Mouse (Mus musculus) limb, embryonic 15.5 days (tissue): ENCODE data around the gene Pcx. TPM values are rescaled to one million over a fixed set of nuclear protein-coding genes. Genes with fewer than 3 reads are reported as not detected.

Experiments
- ATAC-seq: fragments of 200-750 bp; cut with Nextera tagmentation; 2 replicates; pipeline ENCODE4 v1.8.0; 2017; ENCODE audit warnings: low read depth, moderate TSS enrichment; ENCODE audit not compliant: insufficient number of reproducible peaks, low FRiP score, low TSS enrichment
- H3K27ac ChIP-seq: fragments of 300-500 bp; sonication (generic); 2 replicates; pipeline ENCODE4 v1.5.1; 2015; ENCODE audit warnings: moderate library complexity, mild to moderate bottlenecking, inconsistent platforms
- H3K27me3 ChIP-seq: fragments of 300-500 bp; sonication (generic); 2 replicates; pipeline ENCODE4 v1.6.1; 2015; ENCODE audit warnings: inconsistent platforms
- H3K36me3 ChIP-seq: fragments of 300-500 bp; sonication (generic); 2 replicates; pipeline ENCODE4 v1.6.1; 2015; ENCODE audit warnings: inconsistent platforms
- H3K4me1 ChIP-seq: fragments of 300-500 bp; sonication (generic); 2 replicates; pipeline ENCODE4 v1.6.1; 2015; ENCODE audit warnings: inconsistent platforms
- H3K4me2 ChIP-seq: fragments of 300-500 bp; sonication (generic); 2 replicates; pipeline ENCODE4 v1.6.1; 2015; ENCODE audit warnings: mild to moderate bottlenecking, inconsistent platforms
- H3K4me3 ChIP-seq: fragments of 300-500 bp; sonication (generic); 2 replicates; pipeline ENCODE4 v1.5.1; 2015; ENCODE audit warnings: mild to moderate bottlenecking, inconsistent platforms
- H3K9ac ChIP-seq: fragments of 300-500 bp; sonication (generic); 2 replicates; pipeline ENCODE4 v1.6.1; 2015; ENCODE audit warnings: inconsistent platforms
- H3K9me3 ChIP-seq: fragments of 300-500 bp; sonication (generic); 2 replicates; pipeline ENCODE4 v1.6.1; 2016; ENCODE audit warnings: inconsistent platforms
- WGBS: fragments of 180-500 bp; shearing (Covaris S2); methylation state at CpG from one replicate; pipeline ENCODE4 v1.1.7; 2015; 5-methylcytosine and 5-hydroxymethylcytosine counted together
- polyA plus RNA-seq: library from polyadenylated mRNA; unstranded; fragments of >200 nt; fragmentation: Nextera tagmentation; extraction: Ambion mirVana; gene quantifications from 2 replicates; pipeline ENCODE4 v1.2.1, GENCODE M21; 2015

Pcx gene
- polyA plus RNA-seq, 1 experiment from 2014 or later: 16.2 TPM

DNA sequence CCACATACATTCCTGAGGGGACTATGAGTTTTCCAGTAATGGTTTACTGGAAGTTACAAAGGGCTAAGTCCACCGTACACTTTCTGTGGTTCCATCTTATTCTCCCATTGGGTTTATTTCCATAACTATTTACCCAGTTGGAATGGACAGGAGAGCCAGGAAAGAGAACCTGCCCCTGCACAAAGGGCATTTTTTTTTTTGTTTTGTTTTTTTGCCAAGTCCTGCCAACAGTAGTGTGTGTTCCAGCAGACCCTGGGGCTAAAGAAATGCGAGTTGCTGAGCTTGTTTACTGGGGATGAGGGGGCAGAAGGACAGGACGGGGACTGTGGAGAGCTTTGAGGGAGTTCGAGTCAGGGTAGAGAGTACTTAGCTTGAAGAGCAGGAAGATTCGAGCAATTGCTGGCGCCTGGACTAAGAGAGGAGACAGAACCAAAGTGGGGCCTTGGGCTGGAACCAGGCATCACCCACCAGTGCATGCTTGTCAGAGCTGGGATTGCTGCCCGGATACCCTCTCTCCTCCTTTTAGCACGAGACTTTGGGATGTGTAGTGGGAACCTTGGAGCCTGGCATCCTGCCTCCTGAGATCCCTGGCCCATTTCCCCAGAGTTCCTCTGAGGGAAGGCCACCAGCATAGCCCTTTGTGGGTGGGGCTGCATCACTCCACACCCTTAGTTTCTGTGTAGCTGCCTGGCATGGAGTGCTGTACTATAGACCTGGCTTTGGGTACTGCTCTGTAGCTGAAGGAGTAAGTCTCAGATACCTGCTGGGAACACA is 47.7 kb downstream of the Pcx start:
- no peak for ATAC-seq
- 60% methylated on average over 8 of the region's 8 CpGs for WGBS
- peaks cover 13% of the 10 kb centered on the region; the same call in 1 of the 2 replicates for H3K4me1 ChIP-seq
- H3K4me3 ChIP-seq: no peak overlapping the region
- H3K9me3 ChIP-seq: no peaks in the 10 kb centered on the region
- no peaks in the 10 kb centered on the region for H3K27me3 ChIP-seq
- no peaks in the 10 kb centered on the region for H3K36me3 ChIP-seq
- H3K4me2 ChIP-seq: no peak overlapping the region
- no peak overlapping the region for H3K27ac ChIP-seq
- H3K9ac ChIP-seq: no peak overlapping the region

- WGBS: 60% methylated on average over 3 of the region's 3 CpGs
- H3K9ac ChIP-seq: no peak overlapping the region
- no peak for ATAC-seq
These were observed 48.3 kb downstream of the Pcx start for GRCm38 (mm10) chr19:4558570-4558955.

GRCm38 (mm10) chr19:4559011-4559410 is 48.7 kb downstream of the Pcx start:
- no peaks in the 10 kb centered on the region for H3K27me3 ChIP-seq
- peaks cover 13% of the 10 kb centered on the region; the same call in 1 of the 2 replicates for H3K4me1 ChIP-seq
- no peak overlapping the region for H3K9ac ChIP-seq
- H3K4me3 ChIP-seq: no peak overlapping the region
- no peak overlapping the region for H3K27ac ChIP-seq
- H3K4me2 ChIP-seq: no peak overlapping the region
- WGBS: 49% methylated on average over 3 of the region's 3 CpGs
- H3K9me3 ChIP-seq: no peaks in the 10 kb centered on the region
- ATAC-seq: no peak
- H3K36me3 ChIP-seq: no peaks in the 10 kb centered on the region

More at GRCm38 (mm10) chr19:4558570-4558955, 48.3 kb downstream of the Pcx start:
- Histone ChIP-seq H3K36me3 (no peaks in the 10 kb centered on the region), H3K4me3 (no peak overlapping the region), H3K27me3 (no peaks in the 10 kb centered on the region), H3K4me2 (no peak overlapping the region), H3K9me3 (no peaks in the 10 kb centered on the region), H3K4me1 (peaks cover 13% of the 10 kb centered on the region; the same call in 1 of the 2 replicates), H3K27ac (no peak overlapping the region)

GRCm38 (mm10) chr19:4559588-4559987 is 49.3 kb downstream of the Pcx start:
- no peaks in the 10 kb centered on the region for H3K27me3 ChIP-seq
- no peak overlapping the region for H3K27ac ChIP-seq
- H3K4me3 ChIP-seq: no peak overlapping the region
- no peak overlapping the region for H3K9ac ChIP-seq
- H3K9me3 ChIP-seq: no peaks in the 10 kb centered on the region
- ATAC-seq: no peak
- peaks cover 13% of the 10 kb centered on the region; the same call in 1 of the 2 replicates for H3K4me1 ChIP-seq
- no peaks in the 10 kb centered on the region for H3K36me3 ChIP-seq
- H3K4me2 ChIP-seq: no peak overlapping the region
- whole genome bisulfite sequencing: 76% methylated on average over 2 of the region's 2 CpGs

GRCm38 (mm10) chr19:4560205-4560604 is 49.9 kb downstream of the Pcx start:
- H3K27ac ChIP-seq: no peak overlapping the region

DNA sequence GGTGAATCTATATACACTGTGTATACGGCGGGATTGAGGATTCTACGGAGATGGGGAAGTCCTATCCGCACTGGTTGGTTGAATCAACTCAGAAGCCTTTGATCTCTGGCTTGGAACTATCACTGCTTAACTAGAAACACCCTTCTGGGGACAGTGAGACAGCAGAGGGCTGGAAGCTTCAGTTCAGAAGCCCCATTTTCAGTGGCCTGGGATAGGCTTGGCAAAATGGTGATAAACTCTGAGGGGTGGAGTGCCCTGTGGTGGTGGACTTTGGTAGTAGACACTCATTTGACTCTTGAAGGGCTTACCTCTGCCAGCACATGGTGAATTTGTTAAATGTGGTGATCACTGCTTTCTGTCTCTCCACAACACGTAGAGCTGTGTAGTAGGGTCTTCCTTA is 55.4 kb downstream of the Pcx start:
- no peak for ATAC-seq
- Histone ChIP-seq H3K4me1 (no peaks in the 10 kb centered on the region), H3K9ac (no peak overlapping the region), H3K9me3 (no peaks in the 10 kb centered on the region), H3K36me3 (no peaks in the 10 kb centered on the region), H3K4me2 (no peak overlapping the region), H3K4me3 (no peak overlapping the region), H3K27ac (no peak overlapping the region), H3K27me3 (no peaks in the 10 kb centered on the region)
- WGBS: 89% methylated on average over 5 of the region's 5 CpGs

More at GRCm38 (mm10) chr19:4560205-4560604, 49.9 kb downstream of the Pcx start:
- no peaks in the 10 kb centered on the region for H3K27me3 ChIP-seq
- 61% methylated on average over 5 of the region's 5 CpGs for WGBS
- no peak overlapping the region for H3K9ac ChIP-seq
- H3K36me3 ChIP-seq: no peaks in the 10 kb centered on the region
- ATAC-seq: no peak
- peaks cover 13% of the 10 kb centered on the region; the same call in 1 of the 2 replicates for H3K4me1 ChIP-seq
- H3K4me2 ChIP-seq: no peak overlapping the region
- no peaks in the 10 kb centered on the region for H3K9me3 ChIP-seq
- H3K4me3 ChIP-seq: no peak overlapping the region

- H3K36me3 ChIP-seq: no peaks in the 10 kb centered on the region
- H3K27ac ChIP-seq: no peak overlapping the region
- no peak overlapping the region for H3K4me3 ChIP-seq
- no peaks in the 10 kb centered on the region for H3K9me3 ChIP-seq
- no peak overlapping the region for H3K9ac ChIP-seq
- no peak overlapping the region for H3K4me2 ChIP-seq
- WGBS: 86% methylated on average over 2 of the region's 2 CpGs
- H3K4me1 ChIP-seq: no peaks in the 10 kb centered on the region
- no peaks in the 10 kb centered on the region for H3K27me3 ChIP-seq
- no peak for ATAC-seq
These were observed 56.6 kb downstream of the Pcx start for GRCm38 (mm10) chr19:4566880-4567279.

GRCm38 (mm10) chr19:4567665-4568064 is 57.4 kb downstream of the Pcx start:
- Histone ChIP-seq H3K27ac (no peak overlapping the region), H3K9ac (no peak overlapping the region), H3K36me3 (no peaks in the 10 kb centered on the region), H3K4me1 (no peaks in the 10 kb centered on the region), H3K27me3 (no peaks in the 10 kb centered on the region), H3K4me2 (no peak overlapping the region), H3K4me3 (no peak overlapping the region), H3K9me3 (no peaks in the 10 kb centered on the region)
- 69% methylated on average over 2 of the region's 2 CpGs for WGBS
- ATAC-seq: no peak

DNA sequence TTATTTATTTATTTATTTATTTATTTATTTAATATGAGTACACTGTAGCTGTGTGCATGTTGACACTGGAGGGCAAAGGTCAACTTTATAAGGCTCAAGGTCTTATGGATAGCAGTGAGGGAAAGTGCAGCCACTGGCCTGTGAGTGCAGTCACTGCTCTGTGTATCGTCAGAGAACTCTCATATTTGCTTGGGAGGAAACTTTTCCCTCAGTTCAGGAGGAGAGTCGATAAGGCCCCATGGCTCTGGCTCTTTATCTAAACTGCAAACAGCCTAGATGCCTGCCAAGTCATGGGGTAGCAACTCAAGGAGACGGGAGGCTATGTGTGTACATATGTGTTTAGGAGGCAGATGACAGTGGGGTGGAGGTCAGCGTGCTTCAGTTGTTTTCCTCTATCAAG is 58.6 kb downstream of the Pcx start:
- Histone ChIP-seq H3K4me1 (no peaks in the 10 kb centered on the region), H3K4me2 (no peak overlapping the region), H3K36me3 (no peaks in the 10 kb centered on the region), H3K9ac (no peak overlapping the region), H3K9me3 (no peaks in the 10 kb centered on the region), H3K27me3 (no peaks in the 10 kb centered on the region), H3K4me3 (no peak overlapping the region), H3K27ac (no peak overlapping the region)
- 80% methylated on average over 4 of the region's 4 CpGs for WGBS
- no peak for ATAC-seq

GRCm38 (mm10) chr19:4569356-4570236 is 59.3 kb downstream of the Pcx start:
- no peak overlapping the region for H3K4me3 ChIP-seq
- WGBS: 77% methylated on average over 17 of the region's 17 CpGs
- H3K27ac ChIP-seq: no peak overlapping the region
- no peak overlapping the region for H3K9ac ChIP-seq
- no peak for ATAC-seq
- H3K36me3 ChIP-seq: no peaks in the 10 kb centered on the region
- no peaks in the 10 kb centered on the region for H3K4me1 ChIP-seq
- no peaks in the 10 kb centered on the region for H3K27me3 ChIP-seq
- no peak overlapping the region for H3K4me2 ChIP-seq
- no peaks in the 10 kb centered on the region for H3K9me3 ChIP-seq

DNA sequence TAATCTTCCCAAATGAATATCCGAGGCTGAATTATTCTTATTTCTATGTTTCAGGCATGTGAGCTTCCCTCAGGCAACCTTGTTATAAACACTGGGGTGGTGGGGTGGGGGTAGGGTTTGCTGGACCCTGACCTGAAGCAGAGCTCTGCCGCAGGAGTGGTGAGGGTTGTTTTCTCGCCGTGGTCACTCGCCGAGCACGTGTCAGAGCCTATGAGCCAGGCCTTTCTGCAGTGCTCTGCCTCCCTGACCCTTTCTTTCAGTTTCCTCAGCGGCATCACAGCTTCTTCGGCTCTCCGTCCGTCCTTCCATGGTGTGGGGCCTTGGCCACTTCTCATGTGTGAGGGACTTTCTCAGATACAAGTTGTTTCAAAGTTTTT is 60.0 kb downstream of the Pcx start:
- Histone ChIP-seq H3K4me1 (no peaks in the 10 kb centered on the region), H3K9me3 (no peaks in the 10 kb centered on the region), H3K36me3 (no peaks in the 10 kb centered on the region), H3K27ac (no peak overlapping the region), H3K4me3 (no peak overlapping the region), H3K9ac (no peak overlapping the region), H3K4me2 (no peak overlapping the region), H3K27me3 (no peaks in the 10 kb centered on the region)
- WGBS: 86% methylated on average over 11 of the region's 11 CpGs
- no peak for ATAC-seq

DNA sequence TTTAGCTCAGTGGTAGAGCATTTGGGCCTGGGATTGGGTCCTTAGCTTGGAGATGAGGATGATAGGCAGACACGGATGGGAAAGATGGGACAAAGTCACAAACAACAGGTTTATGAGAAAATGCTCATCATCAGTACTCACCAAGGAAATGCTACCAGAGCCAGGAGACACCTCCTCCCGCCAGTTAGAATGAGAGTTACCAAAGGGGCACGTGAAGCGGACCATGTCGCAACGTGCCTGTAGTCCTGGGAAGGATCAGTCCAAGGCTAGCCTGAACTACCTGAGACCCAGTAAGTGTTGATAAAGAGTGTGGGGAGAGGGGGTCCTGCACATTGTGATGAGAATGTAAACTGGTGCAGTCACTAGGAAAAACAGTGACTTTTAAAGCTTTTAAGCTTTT is 60.5 kb downstream of the Pcx start:
- no peak overlapping the region for H3K9ac ChIP-seq
- H3K9me3 ChIP-seq: no peaks in the 10 kb centered on the region
- no peak for ATAC-seq
- H3K4me3 ChIP-seq: no peak overlapping the region
- no peaks in the 10 kb centered on the region for H3K27me3 ChIP-seq
- no peaks in the 10 kb centered on the region for H3K36me3 ChIP-seq
- no peaks in the 10 kb centered on the region for H3K4me1 ChIP-seq
- no peak overlapping the region for H3K4me2 ChIP-seq
- 86% methylated on average over 6 of the region's 6 CpGs for WGBS
- H3K27ac ChIP-seq: no peak overlapping the region
